Mouse (Mus musculus) kidney, embryonic 16.5 days (tissue): Measurements from ENCODE around the gene Borcs6. TPM values are rescaled to one million over a fixed set of nuclear protein-coding genes. Genes with fewer than 3 reads are reported as not detected.

Experiments used
- ATAC-seq: fragments of 200-750 bp; cut with Nextera tagmentation; 2 replicates; pipeline ENCODE4 v1.8.0; 2017; ENCODE audit warnings: moderate TSS enrichment; ENCODE audit not compliant: low FRiP score, low TSS enrichment
- H3K27ac ChIP-seq: fragments of 300-500 bp; sonication (generic); 2 replicates; pipeline ENCODE4 v1.5.1; 2014; ENCODE audit warnings: low read length
- H3K27me3 ChIP-seq: fragments of 300-500 bp; sonication (generic); 2 replicates; pipeline ENCODE4 v1.6.1; 2014; ENCODE audit warnings: low read length, control low read depth, mixed read lengths; ENCODE audit not compliant: insufficient read depth
- H3K36me3 ChIP-seq: fragments of 300-500 bp; sonication (generic); 2 replicates; pipeline ENCODE4 v1.6.1; 2014; ENCODE audit warnings: low read length, control low read depth, mixed read lengths; ENCODE audit not compliant: insufficient read depth
- H3K4me1 ChIP-seq: fragments of 300-500 bp; sonication (generic); 2 replicates; pipeline ENCODE4 v1.6.1; 2014; ENCODE audit warnings: low read length, control low read depth, mixed read lengths; ENCODE audit not compliant: insufficient read depth
- H3K4me2 ChIP-seq: fragments of 300-500 bp; sonication (generic); replicated peaks from 2 replicates; pipeline ENCODE4 v1.6.1; 2014; ENCODE audit warnings: low read depth, low read length
- H3K4me3 ChIP-seq: fragments of 300-500 bp; sonication (generic); 2 replicates; pipeline ENCODE4 v1.5.1; 2014; ENCODE audit warnings: mild to moderate bottlenecking, low read length
- H3K9ac ChIP-seq: fragments of 300-500 bp; sonication (generic); replicated peaks from 2 replicates; pipeline ENCODE4 v1.6.1; 2014; ENCODE audit warnings: low read length
- H3K9me3 ChIP-seq: fragments of 300-500 bp; sonication (generic); 2 replicates; pipeline ENCODE4 v1.6.1; 2016; ENCODE audit warnings: low read length, control low read depth
- WGBS: fragments of 180-500 bp; shearing (Covaris S2); extraction: QIAGEN DNeasy Blood & Tissue Kit; methylation state at CpG from one replicate; pipeline ENCODE4 v1.1.7; 2014; 5-methylcytosine and 5-hydroxymethylcytosine counted together
- polyA plus RNA-seq: library from polyadenylated mRNA; unstranded; fragments of >200 nt; fragmentation: Nextera tagmentation; extraction: Ambion mirVana; gene quantifications from 2 replicates; pipeline ENCODE4 v1.2.1, GENCODE M21; 2015

Borcs6 gene
- polyA plus RNA-seq, 1 experiment from 2014 or later = 8.0 TPM

GRCm38 (mm10) chr11:69047592-69047991, 11.9 kb upstream of the Borcs6 start:
- Histone ChIP-seq H3K9ac (peak overlapping the region; percentile 15; the same call in 1 of the 2 replicates), H3K36me3 (peaks cover 32% of the 10 kb centered on the region), H3K4me1 (peaks cover 18% of the 10 kb centered on the region), H3K4me3 (0 out of 2 replicates have a peak overlapping the region, but pooled peaks have one; percentile 16), H3K27ac (no peak overlapping the region), H3K9me3 (no peaks in the 10 kb centered on the region), H3K27me3 (no peaks in the 10 kb centered on the region), H3K4me2 (peak overlapping the region; percentile 64; the same call in 1 of the 2 replicates)
- ATAC-seq = no peak
- WGBS = 89% methylated on average over 12 of the region's 12 CpGs

GRCm38 (mm10) chr11:69048151-69048550, 11.4 kb upstream of the Borcs6 start:
- 89% methylated on average over 14 of the region's 14 CpGs for WGBS
- Histone ChIP-seq H3K27ac (no peak overlapping the region), H3K4me2 (no peak overlapping the region), H3K9ac (no peak overlapping the region), H3K9me3 (no peaks in the 10 kb centered on the region), H3K27me3 (no peaks in the 10 kb centered on the region), H3K36me3 (peaks cover 32% of the 10 kb centered on the region), H3K4me3 (no peak overlapping the region), H3K4me1 (peaks cover 18% of the 10 kb centered on the region)
- no peak for ATAC-seq

GRCm38 (mm10) chr11:69050748-69051147, 8.8 kb upstream of the Borcs6 start:
- Histone ChIP-seq H3K4me3 (no peak overlapping the region), H3K9ac (no peak overlapping the region), H3K9me3 (no peaks in the 10 kb centered on the region), H3K36me3 (peaks cover 35% of the 10 kb centered on the region), H3K4me1 (peaks cover 18% of the 10 kb centered on the region), H3K27ac (no peak overlapping the region), H3K4me2 (no peak overlapping the region), H3K27me3 (no peaks in the 10 kb centered on the region)
- no peak for ATAC-seq
- 92% methylated on average over 8 of the region's 8 CpGs for WGBS

GRCm38 (mm10) chr11:69051771-69052170, 7.7 kb upstream of the Borcs6 start:
- no peaks in the 10 kb centered on the region for H3K27me3 ChIP-seq
- no peak overlapping the region for H3K4me3 ChIP-seq
- H3K36me3 ChIP-seq = peaks cover 35% of the 10 kb centered on the region
- H3K9ac ChIP-seq = no peak overlapping the region
- no peak overlapping the region for H3K4me2 ChIP-seq
- H3K27ac ChIP-seq = no peak overlapping the region
- no peak for ATAC-seq
- peaks cover 15% of the 10 kb centered on the region for H3K4me1 ChIP-seq
- H3K9me3 ChIP-seq = no peaks in the 10 kb centered on the region
- 88% methylated on average over 4 of the region's 4 CpGs for WGBS

GRCm38 (mm10) chr11:69052824-69053421, 6.6 kb upstream of the Borcs6 start:
- Histone ChIP-seq H3K9me3 (no peaks in the 10 kb centered on the region), H3K36me3 (peaks cover 34% of the 10 kb centered on the region), H3K4me2 (no peak overlapping the region), H3K4me1 (peaks cover 7% of the 10 kb centered on the region; the same call in 1 of the 2 replicates), H3K9ac (no peak overlapping the region), H3K27me3 (no peaks in the 10 kb centered on the region), H3K4me3 (no peak overlapping the region), H3K27ac (no peak overlapping the region)
- no peak for ATAC-seq
- 55% methylated on average over 2 of the region's 2 CpGs for WGBS

GRCm38 (mm10) chr11:69053848-69054247, 5.7 kb upstream of the Borcs6 start:
- 67% methylated on average over 3 of the region's 3 CpGs for WGBS
- Histone ChIP-seq H3K9ac (no peak overlapping the region), H3K36me3 (peaks cover 24% of the 10 kb centered on the region)

GRCm38 (mm10) chr11:69058265-69058664, 1.3 kb upstream of the Borcs6 start:
- H3K4me1 ChIP-seq = peaks cover 23% of the 10 kb centered on the region
- peak overlapping the region; percentile 85 for H3K4me3 ChIP-seq
- 0 out of 2 replicates have a peak, but pooled peaks cover 3% of the 10 kb centered on the region for H3K36me3 ChIP-seq
- peak overlapping the region; percentile 85 for H3K4me2 ChIP-seq
- H3K27ac ChIP-seq = peak overlapping the region; percentile 88
- no peak for ATAC-seq
- WGBS = 67% methylated on average over 2 of the region's 2 CpGs
- H3K9ac ChIP-seq = peak overlapping the region; percentile 71
- H3K27me3 ChIP-seq = no peaks in the 10 kb centered on the region
- H3K9me3 ChIP-seq = no peaks in the 10 kb centered on the region

More at GRCm38 (mm10) chr11:69053848-69054247, 5.7 kb upstream of the Borcs6 start:
- peaks cover 14% of the 10 kb centered on the region for H3K4me1 ChIP-seq
- no peaks in the 10 kb centered on the region for H3K9me3 ChIP-seq
- ATAC-seq = no peak
- no peak overlapping the region for H3K4me2 ChIP-seq
- H3K27me3 ChIP-seq = no peaks in the 10 kb centered on the region
- H3K4me3 ChIP-seq = no peak overlapping the region
- no peak overlapping the region for H3K27ac ChIP-seq

GRCm38 (mm10) chr11:69058729-69059356, 674 bp upstream of the Borcs6 start:
- Histone ChIP-seq H3K4me1 (peaks cover 23% of the 10 kb centered on the region), H3K4me3 (peak overlapping the region; percentile 85), H3K9me3 (no peaks in the 10 kb centered on the region), H3K27ac (peak overlapping the region; percentile 88), H3K9ac (peak overlapping the region; percentile 71), H3K27me3 (no peaks in the 10 kb centered on the region), H3K4me2 (peak overlapping the region; percentile 85), H3K36me3 (no peaks in the 10 kb centered on the region)
- 1% methylated on average over 19 of the region's 19 CpGs for WGBS
- no peak for ATAC-seq

- H3K9ac ChIP-seq = peak overlapping the region; percentile 91
- under 1% methylated on average over 47 of the region's 49 CpGs for WGBS
- ATAC-seq = peak; percentile 11
- H3K36me3 ChIP-seq = no peaks in the 10 kb centered on the region
- peak overlapping the region; percentile 85 for H3K4me3 ChIP-seq
- H3K27me3 ChIP-seq = no peaks in the 10 kb centered on the region
- peak overlapping the region; percentile 85 for H3K4me2 ChIP-seq
- H3K27ac ChIP-seq = peak overlapping the region; percentile 93
- H3K9me3 ChIP-seq = no peaks in the 10 kb centered on the region
- peaks cover 29% of the 10 kb centered on the region for H3K4me1 ChIP-seq
Observed at GRCm38 (mm10) chr11:69059975-69060411, 476 bp downstream of the Borcs6 start.
